Mouse (Mus musculus): ENCODE results near the gene Cldn34b2.
"Not testable (repeated sequence)": the region's sequence is repeated elsewhere in the genome, so short reads cannot be mapped to it uniquely, and the experiment has no call there.

The Cldn34b2 gene

GRCm38 (mm10) chrX:155128312-155128711 is at the start of gene Cldn34b2:
Gene Cldn34b2, minus strand, starts transcription at chrX:155128412.
- not testable (repeated sequence) for DNase-seq (ENCODE audit: low spot score in 2 of 2)

GRCm38 (mm10) chrX:155177640-155178039 is 49.4 kb upstream of the Cldn34b2 start:
- no peak for DNase-seq (ENCODE audit: low spot score in 2 of 2)

- no peak for DNase-seq (ENCODE audit: low spot score in 2 of 2)
Measured at GRCm38 (mm10) chrX:155177230-155177629, 49.0 kb upstream of the Cldn34b2 start.

- no peak for DNase-seq (ENCODE audit: low spot score in 2 of 2)
Measured at GRCm38 (mm10) chrX:155175568-155175967, 47.4 kb upstream of the Cldn34b2 start.

GRCm38 (mm10) chrX:155172310-155172709 is 44.1 kb upstream of the Cldn34b2 start:
- peak in 1 of 2 experiments; percentile 4 for DNase-seq (ENCODE audit: low spot score in 2 of 2)

GRCm38 (mm10) chrX:155171754-155172153 is 43.5 kb upstream of the Cldn34b2 start:
- DNase-seq (ENCODE audit: low spot score in 2 of 2), result no peak

- no peak for DNase-seq (ENCODE audit: low spot score in 2 of 2)
Measured at GRCm38 (mm10) chrX:155169886-155170285, 41.7 kb upstream of the Cldn34b2 start.

- DNase-seq (ENCODE audit: low spot score in 2 of 2), result no peak
Measured at GRCm38 (mm10) chrX:155167667-155168066, 39.5 kb upstream of the Cldn34b2 start.

GRCm38 (mm10) chrX:155166313-155166712 is 38.1 kb upstream of the Cldn34b2 start:
- no peak for DNase-seq (ENCODE audit: low spot score in 2 of 2)

GRCm38 (mm10) chrX:155163553-155163952 is 35.3 kb upstream of the Cldn34b2 start:
- DNase-seq (ENCODE audit: low spot score in 2 of 2), result no peak

- no peak for DNase-seq (ENCODE audit: low spot score in 2 of 2)
Measured at GRCm38 (mm10) chrX:155151868-155152267, 23.7 kb upstream of the Cldn34b2 start.

- peak; percentile 2 to 13 for DNase-seq (ENCODE audit: low spot score in 2 of 2)
Measured at GRCm38 (mm10) chrX:155144718-155145117, 16.5 kb upstream of the Cldn34b2 start.

- DNase-seq (ENCODE audit: low spot score in 2 of 2), result no peak
Measured at GRCm38 (mm10) chrX:155098024-155098423, 30.2 kb downstream of the Cldn34b2 start.

GRCm38 (mm10) chrX:155093566-155093965 is 34.6 kb downstream of the Cldn34b2 start, which contains the start of gene Magea2:
Gene Magea2, minus strand, starts transcription at chrX:155093666.
- not testable (repeated sequence) for DNase-seq (ENCODE audit: low spot score in 2 of 2)

- not testable (repeated sequence) for DNase-seq (ENCODE audit: low spot score in 2 of 2)
Measured at GRCm38 (mm10) chrX:155089693-155090092, 38.5 kb downstream of the Cldn34b2 start, which contains the start of gene Magea1. Gene Magea1, minus strand, starts transcription at chrX:155089793.

All from urinary bladder, adult 18-20 months (tissue).